Mouse (Mus musculus): ENCODE measurements around the gene Nedd9.

Gene Nedd9

DNA sequence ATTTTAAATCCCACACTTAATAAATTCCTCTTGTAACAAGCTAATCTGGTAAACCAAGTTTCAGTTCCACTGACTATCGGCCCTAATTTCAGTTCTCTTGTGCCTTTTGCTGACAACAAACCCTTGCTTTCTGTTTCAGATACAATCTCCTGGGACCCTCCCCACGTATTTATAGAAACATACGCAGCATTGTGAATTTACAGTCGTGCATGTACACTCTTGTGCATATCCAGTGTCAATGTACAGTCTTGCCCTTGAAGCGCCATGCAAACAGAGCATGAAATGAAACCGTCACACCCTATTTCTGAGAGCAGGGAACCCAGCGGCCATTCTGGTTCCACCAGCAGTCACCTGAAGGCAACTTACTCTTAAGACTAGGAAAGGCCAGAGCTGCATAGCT lies 4.4 kb upstream of the Nedd9 start:
- no peak for DNase-seq

DNA sequence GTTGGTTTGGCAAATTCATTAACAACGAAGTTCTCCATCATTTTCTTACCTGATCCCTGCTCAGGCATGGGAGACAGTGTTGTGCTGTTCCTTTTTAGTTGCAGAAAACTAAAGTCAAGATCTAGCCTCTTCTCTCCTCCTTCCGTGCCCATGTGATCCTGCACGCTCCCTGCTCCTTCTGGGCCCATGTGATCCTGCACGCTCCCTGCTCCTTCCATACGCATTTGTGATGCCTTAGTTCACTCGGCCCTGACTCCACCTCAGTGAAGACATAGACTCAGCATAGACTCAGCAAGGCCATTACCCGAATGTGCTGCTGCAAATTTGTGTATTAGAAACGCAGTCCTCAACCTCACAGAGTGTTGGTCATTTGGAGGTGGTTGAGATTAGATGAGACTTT lies 3.1 kb upstream of the Nedd9 start:
- no peak for DNase-seq

DNA sequence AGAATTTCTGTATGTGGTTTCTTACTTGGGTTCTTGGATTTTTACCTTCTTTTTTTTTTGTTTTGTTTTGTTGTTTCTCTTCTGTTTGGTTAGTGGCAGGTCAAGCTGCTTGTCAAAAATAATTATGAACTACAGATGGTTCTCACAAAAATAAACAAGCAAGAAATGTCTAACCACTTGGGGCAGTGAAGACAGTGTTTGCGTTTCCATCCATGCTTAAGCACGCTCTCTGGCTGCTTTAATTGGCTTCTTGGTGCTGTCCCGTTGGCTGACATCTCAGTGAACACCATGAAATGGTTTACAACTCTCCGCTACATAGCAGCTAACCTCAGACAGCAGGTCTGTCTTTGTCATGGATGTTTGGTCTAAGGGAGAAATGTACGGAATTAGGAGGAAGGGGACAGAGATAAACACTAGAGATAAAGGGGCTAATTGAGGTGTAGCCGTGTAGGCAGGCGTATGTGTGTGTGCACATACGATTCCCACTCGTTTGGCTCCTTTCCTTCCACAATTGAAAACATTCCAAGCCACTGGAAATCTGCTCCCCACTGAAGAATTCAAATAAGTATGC lies 2.6 kb upstream of the Nedd9 start:
- DNase-seq, result no peak

DNA sequence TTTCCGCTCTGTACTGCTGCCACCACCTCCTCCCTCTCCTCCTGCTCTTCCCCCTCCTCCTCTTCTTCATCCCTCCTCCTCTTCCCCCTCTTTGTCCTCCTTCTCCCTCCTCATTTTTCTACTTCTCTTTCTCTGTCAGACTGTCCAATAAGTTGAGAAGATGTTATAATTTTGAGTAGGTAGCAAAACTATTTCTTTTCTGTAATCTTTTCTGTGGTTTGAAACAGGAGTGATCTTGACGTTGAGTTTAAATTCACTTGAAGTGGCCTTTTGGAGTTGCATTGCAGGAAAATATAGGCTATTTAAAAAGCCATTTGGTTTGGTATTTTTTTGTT lies 214 bp upstream of the Nedd9 start:
- DNase-seq, result no peak

DNA sequence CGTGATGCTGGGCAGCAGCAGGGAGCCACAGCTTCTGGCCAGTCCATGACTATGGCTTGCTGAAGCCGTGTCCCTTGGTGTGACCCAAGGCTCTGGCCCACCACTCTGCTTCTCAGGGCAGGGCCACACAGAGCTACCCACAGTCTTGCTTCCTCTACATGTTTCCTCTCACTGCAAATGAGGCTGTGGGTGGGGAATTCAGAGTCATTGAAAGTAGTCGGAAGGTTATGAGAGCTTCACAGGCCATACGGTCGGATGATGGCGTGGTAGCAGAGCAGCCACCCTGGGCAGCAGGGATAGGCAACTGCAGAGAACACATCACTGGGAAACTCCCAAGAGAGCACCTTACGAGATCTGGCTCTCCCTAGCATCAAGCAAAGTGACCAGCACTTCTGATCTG lies 3.2 kb downstream of the Nedd9 start:
- DNase-seq, result no peak

DNA sequence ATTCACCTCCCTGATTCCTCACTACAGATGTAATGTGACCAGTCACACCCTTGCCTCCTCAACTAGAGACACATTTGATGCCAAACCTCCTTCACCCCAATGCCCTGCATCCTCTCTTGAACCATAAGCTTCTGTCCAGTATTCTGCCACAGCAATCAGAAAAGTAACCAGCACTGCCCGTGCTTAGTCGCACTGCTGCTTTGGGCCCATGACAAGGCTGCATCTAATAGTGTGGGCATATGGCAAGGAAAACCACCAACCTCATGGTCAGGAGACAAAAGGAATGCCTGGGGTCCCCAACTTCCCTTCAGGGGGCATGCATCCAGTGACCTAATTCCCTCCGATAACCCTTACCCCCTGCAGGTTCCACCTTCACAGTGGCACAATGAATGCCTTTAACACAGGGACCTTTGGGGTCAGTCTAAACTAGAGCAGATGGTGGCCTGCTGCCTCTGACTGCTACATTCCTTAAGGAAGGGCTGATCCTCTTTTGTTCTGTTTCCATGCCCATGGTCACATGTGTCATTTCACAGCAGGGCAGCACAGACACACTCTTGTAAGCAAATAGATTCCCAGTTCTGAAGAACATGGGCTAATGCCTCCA lies 4.7 kb downstream of the Nedd9 start:
- DNase-seq, result no peak

DNA sequence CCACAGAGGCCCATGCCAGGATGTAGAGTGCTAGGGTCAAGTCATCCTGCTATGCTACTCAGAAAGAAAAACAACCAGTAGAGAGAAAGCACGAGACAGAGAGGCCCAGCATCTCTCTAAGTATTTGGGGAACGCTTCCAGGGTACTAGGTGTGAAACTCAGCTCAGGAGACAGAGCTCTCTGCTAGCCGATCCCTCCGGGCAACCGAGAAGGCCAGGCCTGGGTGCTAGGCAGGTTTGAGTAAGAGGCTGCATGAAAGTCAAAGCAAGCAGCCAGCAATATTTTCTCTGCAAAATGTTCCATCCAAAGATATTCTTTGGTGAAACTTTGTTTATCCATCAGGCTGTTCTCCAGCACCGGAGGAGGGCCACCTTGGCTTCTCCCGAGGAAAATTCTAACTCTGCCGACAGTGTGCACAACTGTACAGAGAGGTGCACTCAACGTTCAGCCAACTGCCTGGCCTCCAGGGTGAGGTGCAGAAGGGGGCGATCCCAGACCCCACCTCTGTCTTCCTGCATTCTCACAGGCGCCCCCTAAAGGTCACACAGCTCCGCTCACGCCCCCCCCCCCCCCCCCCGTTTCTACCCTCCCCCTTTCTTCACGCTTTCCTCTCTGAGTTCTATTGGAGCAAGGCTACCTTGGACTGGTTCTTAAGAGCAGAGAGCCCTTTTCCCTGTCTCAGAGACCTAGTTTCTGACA lies 7.3 kb downstream of the Nedd9 start:
- DNase-seq, result no peak

DNA sequence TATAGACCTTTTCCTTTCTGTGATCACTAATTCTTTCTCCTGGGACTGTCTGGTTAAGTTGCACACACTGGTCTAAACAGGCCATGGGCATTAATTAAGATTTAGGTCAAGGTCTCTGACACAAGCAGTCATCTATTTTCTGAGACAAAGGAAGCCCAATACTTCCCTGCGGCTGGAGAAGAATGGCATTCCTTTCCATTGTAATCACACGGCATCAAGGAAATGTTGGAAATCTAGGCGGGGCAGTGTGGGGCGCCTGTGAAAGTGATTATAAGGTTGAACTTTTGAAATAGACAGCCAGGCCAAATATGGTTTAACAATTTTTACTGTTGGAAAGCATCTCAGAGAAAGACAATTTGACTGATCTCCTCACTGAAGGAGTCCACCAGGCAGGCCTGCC lies 10.9 kb downstream of the Nedd9 start:
- no peak for DNase-seq

DNA sequence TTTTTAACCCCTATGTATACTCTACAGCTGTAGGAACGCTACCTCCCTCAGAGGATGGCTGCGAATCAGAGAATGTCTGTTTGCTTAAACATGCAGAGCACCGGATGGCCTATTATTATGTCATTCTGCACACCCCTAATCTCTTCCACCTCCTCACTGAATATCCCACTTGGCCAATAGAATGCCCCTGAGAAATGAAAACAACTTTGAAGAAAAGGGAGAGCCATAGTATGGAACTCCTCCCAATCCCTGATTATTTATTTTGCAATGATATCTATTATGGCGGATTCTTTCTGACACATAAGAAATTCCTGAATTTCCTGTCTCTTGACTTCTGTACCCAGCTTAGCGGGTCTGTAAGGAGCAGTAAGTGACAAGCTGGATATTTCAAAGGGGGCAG lies 12.8 kb downstream of the Nedd9 start:
- DNase-seq, result no peak

DNA sequence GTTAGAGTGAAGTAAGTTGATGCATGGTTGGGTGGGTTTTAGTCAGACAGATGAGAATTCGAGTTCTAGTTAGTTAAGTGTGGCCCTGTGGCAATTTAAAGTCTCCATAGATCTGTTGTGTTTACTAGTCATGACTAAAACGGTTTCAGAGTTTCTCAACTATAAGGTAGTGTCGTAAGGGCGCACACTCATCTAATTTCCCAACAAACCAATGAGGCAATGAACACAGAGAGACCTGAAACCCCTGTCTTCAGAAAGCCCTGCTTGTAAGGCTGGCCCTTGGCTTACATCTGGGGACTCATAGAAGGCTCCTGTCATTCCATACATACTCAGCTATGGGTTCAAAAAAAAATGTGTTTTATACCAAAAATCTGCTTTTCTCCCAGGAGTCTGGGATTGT lies 13.7 kb downstream of the Nedd9 start:
- DNase-seq, result no peak

DNA sequence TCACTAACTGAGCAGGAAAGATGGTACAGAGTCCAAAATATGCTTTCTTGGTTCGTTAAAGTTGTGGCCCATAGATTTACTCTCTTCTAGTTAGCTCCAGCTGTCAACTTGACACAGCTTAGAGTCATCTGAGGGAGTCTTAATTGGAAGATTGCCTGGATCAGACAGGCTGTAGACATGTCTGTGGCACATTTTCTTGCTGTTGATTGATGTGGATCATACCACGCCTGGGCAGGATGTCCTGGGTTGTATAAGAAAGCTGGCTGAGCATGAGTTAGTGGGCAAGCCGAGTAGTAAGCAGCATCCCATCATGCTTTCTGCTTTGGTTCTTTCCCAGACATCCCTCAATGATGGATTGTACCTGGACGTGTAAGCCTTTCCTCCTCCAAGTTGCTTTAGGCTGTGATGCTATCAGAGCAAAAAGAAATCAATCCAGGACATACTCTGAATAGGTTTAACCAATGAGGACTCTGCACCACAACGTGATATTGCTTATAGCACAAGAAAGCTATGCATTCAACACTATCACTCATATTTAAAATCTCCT lies 14.2 kb downstream of the Nedd9 start:
- no peak for DNase-seq

DNA sequence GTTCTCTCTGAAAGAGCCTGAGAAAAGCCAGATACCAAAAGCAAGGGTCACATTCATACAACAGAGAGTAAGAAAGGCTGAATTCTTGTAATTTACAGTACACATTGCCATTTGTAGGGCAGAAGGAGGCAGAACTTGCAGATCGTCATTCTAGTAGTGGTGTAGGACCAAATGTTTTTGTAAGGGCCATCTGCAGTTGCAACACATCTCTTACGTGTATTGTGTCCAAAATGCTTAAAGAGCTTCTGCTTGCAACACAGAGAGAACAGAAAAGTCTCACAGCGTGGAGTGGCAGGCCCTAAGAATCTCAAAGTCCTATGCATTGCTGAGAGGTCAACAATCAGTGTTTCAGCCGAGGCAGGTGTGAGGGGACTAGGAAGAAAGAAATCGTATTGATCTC lies 18.9 kb downstream of the Nedd9 start:
- no peak for DNase-seq

DNA sequence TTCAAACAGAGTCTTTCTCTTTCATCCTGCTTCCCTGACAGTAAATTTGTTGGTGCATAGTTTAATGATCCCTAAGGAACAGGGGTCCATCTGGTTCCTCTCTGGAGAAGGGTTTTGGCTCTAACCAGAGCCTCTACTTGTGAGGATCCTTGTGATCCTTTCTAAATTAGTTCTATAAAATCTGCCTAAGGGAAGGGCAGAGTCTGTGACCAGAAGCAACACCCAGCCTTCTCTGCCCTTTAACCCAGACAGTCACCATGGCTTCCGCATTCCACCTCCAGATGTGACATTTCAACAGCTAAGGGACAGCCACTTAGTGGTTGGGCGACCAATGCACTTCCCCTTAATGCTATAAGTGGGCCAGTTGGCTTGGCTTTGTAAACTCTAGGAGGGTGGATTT lies 20.1 kb downstream of the Nedd9 start:
- no peak for DNase-seq

DNA sequence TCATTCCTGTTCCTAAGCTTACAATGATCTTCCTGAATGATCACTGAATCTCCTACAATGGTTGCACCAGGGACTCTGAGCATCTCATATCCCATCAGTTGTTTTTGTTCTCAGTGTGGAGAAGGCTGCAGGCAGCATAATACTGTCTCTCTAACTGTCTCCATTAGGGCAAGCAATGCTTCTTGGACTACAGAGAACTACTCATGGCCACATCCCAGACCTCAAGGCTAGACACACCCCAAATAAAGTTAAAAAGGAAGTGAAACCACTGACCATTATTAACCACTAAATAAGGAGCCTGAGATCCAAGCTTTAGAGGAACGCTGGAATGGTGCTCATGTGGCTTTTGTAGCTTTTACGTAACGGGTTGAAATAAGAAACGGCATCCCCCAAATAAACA lies 20.5 kb downstream of the Nedd9 start:
- DNase-seq, result no peak

DNA sequence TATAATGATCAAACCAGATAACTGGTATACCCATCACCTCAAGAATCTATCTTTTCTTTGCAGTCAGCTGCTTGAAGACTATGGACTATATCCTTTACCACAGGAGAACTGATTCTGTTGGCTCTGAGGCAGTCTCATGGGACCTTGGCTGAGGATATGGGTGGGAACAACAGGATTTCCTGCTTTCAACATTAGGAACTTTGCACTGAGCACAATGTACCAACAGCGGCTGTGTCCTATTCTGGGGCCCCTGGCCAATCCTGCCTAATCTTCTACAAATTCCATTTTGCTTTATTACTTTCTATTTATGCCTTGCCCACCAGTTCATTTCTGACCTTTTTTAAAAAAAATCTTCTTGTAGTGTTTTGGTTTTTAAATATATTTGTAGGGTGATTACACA lies 21.0 kb downstream of the Nedd9 start:
- DNase-seq, result no peak

DNA sequence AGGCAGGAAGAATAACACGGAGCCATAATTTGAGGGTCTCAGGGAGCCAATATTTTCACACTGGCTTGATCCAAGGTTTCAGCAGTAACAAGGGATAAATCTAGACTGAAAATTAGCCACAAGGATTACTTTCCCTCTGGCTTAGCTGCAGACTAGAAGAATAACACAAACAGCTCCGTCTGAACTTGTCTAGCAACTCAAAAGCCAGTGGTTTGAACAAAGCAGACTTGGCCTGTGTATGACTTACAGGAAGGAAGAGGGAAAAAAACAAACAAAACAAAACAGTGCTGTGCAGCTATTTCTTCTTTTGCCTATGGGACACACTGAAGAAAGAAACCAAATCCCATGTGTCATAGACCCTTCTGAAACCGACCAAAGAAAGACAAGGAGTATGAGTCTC lies 25.7 kb downstream of the Nedd9 start:
- DNase-seq, result no peak

DNA sequence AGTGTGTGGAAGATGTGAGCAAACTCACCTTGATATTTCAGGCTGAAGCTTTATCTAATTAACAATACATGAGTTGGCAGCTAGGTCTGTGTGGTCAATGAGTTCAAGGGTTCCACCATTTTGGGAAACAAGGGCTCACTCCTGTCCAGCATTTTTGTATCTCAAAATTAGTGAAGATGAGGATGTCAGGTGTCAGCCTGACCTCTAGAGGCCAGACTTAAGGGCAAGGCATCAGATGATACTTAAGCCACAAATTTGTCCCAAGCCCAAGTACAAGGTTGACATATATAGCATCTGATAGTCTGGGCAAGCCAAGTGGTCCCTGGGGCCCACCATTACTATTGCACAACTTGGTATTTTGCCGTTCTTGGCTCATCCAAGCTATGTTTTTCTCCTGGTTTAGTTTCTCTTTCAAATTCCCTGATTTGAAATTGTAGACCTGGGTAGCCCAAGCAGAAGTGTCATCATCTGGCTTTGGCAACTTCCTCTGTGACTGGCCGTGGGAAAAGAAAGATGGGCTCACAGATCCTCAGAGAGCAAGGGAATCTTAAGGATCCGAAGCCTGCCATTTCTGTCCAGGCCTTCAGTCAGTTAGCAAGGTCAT lies 27.4 kb downstream of the Nedd9 start:
- DNase-seq, result no peak

DNA sequence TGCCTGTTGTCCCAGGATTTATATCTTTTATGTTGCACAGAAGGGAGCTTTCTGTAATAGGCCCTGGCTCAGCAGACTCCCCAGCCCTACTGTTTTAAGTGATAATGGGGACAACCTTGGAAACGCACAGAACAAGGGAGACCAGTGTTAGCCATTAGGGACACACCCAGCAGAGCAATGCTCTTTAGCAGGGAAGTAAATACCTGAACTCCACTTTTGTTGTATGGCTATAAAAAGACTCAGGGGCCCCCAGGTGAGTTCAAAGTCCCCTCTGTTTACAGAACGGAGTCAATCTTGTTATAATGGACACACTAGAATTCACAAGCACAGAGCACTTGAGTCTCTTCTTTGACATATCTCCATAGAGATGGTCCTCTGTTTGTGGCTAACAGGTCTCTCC lies 28.5 kb downstream of the Nedd9 start:
- no peak for DNase-seq

DNA sequence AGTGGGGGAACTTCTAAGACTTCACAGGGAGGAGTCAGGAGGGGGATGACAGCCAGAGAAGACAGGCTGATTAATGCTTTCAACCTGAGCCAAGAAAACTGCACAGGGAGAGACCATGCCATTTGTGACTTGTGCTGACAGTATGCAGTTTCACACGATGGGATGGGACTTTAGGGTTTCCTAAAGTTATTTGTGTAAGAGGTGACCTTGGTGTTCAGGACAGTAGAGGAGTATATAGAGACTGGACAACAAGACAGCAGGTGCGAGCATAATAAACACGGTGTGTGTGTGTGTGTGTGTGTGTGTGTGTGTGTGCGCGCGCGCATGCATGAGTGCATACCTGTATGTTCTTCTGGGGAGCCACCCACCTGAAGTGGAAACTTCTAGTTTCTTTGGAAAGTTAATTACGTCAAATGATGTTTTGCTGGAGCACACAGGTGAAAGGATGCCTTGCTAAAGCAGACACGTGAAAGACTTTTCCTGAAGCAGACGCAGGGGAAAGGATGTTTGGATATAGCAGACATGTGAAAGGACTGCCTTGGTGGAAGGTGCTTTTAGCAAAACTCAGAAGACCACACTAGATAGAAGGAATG lies 29.3 kb downstream of the Nedd9 start:
- DNase-seq, result no peak

DNA sequence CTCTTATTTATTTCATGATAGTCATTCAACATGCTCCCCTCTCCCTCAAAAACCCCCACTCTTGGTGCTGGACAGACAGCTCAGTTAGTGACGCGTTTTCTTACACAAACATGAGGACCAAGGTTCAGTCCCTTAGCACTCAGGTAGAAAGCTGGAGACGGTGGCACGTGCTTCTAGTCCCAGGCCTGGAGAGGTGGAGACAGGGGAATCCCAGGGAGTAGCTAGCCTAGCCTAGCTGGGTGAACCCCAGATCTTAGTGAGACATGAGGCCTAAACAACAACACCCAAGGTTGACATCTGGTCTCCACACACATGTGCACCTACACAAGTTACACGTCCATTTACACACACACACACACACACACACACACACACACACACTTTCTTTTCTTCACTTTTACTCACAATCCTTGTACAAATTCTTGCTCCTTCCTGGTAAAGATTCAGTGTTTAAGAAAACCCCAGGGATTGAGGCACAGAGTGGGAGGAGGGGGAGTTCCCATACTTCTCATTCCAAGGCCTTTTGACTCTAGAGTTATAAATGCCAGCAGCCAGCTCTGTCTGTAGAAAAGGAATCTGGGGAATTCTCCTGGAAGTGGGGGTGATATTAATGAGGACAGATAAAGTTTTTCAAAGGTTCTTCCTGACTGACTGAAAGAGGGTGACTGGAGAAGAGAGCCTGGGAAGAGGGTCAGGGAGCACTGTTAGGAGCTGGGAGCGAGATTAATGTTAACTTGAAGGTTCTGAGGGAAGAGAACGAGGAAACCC lies 29.9 kb downstream of the Nedd9 start:
- no peak for DNase-seq

DNA sequence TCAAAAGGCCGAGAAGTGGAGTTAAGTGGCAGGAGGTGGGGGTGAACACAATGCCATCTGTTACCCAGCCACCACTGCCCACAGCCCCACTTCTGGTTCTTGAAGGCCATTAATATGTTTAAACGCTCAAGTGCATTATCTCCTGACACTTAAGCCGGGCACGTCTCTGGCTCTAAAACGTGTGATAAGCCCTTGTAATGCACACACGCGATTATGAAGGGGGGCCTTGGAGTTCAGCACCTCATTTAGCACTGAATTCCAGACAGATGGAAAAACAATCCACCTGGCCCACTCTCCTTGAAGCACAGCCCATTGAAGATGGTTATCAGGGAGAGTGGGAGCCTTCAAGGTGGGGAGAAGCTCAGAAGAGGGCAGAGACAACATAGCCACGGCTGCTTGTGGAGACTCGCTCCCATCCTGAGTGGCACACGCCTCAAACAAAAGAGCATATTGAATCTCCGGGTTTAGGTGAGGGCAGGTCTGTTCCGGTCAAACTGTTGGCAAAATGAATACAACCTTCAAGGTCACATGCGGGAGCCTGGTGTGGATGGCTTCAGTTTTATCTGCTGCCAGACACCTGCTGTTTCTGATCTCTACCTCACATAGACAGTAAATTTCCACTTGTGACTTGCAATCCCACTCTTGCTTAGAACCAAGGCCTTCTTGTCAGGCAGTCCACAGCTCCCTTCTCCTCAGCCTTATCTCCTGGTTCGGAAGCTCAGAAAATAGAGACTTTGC lies 30.7 kb downstream of the Nedd9 start:
- no peak for DNase-seq

All from cerebellum, adult 8-10 months (tissue).